Mouse (Mus musculus): ENCODE data around the gene Ltbp1. TPM values are rescaled to one million over a fixed set of nuclear protein-coding genes. Genes with fewer than 3 reads are reported as not detected.

Gene Ltbp1
- not detected for polyA plus RNA-seq (2017; shearing (Covaris generic))

DNA sequence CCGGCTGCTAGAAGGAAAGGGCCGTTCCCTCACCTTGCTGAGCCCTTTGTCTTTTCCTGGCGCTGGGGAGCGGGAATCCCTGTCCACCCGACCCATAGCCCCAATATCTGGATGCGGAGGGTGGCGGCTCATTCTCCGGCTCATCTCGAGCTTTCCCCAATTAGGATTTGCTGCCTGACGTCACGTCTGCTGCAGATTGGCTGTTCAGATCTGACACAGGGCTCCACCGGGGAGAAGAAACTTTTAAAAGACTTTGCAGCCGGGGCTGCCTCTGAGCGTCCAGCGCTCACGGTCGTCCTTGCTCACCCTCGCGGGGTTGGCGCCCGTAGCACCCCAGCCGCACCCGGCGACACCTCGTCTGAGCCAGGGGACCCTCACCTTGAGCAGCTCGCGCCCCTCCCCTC lies at the start of gene Ltbp1:
Ltbp1 (plus strand) TSS at position 288 of the 404 bp plus-strand sequence.
- no peak for ATAC-seq

DNA sequence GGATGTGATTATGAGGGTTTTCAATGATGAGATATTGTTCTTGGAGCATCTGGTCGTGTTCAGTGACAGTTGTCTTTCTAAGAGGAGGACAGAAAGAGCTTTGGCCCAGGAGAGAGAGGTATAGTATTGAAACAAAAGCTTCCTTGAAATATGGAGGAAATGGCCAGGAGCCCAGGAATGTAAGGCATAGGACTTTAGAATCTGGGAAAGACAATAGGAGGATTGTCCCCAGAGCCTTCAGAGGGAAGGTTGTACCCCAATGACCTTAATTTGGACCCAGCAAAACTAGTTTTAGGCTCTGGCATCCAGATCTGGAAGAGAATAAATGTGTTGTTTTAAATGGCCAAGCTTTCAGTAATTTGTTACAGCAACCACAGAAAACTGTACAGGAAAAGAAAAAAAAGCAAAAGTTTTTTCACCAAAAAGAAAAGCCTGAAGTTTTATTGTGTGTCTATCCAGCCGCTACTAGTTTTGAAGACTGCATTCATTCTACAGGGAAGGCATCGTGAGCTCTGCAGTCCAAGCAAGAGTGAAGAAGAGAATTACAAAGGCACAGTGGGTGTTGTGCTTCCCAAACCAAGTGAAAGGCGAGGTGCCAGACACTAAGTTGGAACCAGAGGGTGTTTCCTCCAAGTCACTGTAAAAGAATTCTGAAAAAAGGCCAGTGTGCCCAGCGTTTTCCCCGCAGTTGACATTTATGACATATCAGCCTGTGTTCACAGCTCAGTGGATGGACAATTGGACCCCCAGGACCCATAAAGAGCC lies 45.7 kb upstream of the Ltbp1 start:
- no peak for ATAC-seq

DNA sequence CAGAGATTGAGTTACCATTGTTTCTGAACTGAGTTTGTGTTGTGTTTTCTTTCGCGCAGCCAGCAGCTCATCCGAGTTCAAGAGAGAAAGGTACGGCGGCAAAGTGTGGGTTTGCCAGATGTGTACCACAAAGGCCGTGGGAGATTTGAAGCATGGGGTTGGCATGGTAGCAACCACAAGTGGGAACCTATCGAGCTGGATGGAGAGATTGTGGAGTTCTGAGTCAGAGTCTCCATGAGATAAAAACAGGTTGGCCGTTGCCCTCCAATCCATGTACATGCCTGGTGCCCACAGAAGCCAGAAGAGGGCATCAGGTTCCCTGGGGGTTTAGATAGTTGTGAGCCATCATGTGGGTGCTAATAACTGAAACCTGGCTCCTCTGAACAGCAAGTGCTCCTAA lies 42.1 kb upstream of the Ltbp1 start:
- ATAC-seq = no peak

DNA sequence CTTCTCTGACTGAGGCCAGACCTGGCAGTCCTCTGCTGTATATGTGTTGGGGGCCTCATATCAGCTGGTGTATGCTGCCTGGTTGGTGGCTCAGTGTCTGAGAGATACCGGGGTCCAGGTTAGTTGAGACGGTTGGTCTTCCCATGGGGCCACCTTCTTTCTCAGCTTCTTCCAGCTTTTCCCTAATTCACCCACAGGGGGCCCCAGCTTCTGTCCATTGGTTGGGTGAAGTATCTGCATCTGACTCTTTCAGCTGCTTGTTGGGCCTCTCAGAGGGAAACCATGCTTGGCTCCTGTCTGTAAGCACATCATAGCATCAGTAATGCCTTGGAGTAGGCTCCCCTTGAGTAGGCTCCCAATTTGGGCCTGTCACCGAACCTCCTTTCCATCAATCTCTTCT lies 41.5 kb upstream of the Ltbp1 start:
- ATAC-seq = no peak

DNA sequence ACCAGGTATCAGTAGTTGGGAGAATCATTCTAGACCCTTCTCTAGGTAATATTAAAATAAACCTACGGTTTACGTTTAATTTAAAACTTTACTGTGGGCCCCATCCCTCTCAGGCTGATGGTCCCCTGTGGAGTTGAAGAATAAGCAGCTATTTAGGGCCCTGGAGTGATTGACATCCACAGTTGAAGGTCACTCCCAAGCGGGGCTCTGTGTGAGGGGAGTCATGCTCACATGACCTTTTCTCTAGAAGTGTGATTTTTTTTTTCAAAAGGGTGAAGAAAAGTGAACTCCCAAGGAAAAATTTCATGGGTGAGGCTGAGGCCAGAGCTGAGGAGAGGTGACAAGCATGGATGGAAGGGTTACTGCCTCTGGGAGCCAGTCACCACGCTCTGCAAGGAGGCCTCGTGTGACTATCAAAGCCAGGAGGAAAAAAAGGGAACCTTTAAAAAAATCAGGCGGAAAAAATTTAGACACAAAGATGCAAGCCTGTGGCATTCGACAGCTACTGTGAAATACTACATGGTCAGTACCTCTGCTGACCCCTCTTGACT lies 38.0 kb upstream of the Ltbp1 start:
- ATAC-seq = no peak

DNA sequence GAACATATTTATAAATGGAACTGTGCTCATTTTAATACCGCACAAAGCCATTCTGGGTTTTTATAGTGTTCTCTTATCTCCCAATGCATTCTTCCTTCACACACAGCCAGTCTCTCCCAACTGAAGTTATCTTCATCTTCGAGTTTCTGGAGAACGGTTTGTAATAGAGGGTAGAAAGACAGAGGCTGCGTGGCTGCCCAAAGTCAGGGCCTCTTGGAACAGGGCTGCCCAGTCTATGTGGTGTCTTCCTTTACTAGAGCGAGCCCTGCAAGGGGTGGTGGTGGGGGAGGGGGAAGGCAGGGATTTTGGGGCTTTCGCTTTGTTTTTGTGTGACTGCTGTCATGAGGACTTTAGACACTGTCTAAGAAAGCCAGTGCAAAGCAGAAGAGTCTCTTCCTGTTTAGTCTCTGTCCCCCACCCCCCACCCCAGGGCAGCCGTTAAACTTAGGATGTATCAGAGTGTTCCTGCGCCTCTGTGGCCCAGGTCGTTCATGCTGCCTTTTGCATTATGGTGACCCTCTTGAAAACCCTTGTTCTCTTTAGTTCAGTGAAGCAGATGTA lies 37.1 kb upstream of the Ltbp1 start:
- no peak for ATAC-seq

DNA sequence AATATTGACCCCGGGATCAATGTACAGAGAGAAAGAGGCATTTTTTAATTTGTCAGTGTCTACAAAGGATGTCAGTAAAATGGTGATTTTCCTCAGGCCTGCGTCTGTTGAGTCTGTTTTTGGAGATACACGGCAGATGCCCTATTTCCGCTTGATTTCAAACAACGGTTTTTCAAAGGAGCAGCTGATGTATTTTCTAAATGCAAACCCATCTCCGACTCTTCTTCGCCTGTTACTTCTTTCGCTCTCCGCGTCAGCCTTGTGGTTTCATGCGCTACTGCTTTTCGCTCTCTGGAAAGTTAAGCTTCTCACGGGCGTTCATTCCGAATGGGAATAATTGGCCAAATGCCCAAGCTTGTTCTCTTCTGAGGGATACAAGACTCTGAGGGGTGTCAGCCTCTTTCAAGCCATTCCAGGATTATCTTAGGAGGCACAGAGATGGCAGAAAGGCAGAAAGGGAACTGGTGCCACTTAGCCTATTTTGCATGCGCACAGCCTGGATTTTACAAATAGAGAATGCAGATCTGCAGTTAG lies 36.6 kb upstream of the Ltbp1 start:
- ATAC-seq = no peak

DNA sequence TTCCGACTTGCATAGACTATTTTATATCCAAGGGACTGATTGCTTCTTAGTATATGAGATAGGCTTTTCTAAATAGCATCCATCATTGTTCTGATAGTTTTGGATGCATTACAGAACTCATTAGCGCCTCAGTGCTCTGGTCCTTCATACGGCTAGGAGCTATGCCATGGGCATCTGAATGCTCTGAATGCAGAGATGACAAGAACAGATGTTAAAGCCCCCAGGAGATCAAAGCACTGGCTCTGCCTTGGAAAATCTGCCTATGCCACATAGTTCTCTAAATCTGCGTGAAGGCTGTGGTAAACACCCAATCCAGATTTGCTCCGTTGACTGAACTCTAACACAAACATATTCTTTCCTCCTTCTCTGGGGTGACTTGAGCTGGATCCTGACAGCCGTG lies 30.2 kb upstream of the Ltbp1 start:
- no peak for ATAC-seq

DNA sequence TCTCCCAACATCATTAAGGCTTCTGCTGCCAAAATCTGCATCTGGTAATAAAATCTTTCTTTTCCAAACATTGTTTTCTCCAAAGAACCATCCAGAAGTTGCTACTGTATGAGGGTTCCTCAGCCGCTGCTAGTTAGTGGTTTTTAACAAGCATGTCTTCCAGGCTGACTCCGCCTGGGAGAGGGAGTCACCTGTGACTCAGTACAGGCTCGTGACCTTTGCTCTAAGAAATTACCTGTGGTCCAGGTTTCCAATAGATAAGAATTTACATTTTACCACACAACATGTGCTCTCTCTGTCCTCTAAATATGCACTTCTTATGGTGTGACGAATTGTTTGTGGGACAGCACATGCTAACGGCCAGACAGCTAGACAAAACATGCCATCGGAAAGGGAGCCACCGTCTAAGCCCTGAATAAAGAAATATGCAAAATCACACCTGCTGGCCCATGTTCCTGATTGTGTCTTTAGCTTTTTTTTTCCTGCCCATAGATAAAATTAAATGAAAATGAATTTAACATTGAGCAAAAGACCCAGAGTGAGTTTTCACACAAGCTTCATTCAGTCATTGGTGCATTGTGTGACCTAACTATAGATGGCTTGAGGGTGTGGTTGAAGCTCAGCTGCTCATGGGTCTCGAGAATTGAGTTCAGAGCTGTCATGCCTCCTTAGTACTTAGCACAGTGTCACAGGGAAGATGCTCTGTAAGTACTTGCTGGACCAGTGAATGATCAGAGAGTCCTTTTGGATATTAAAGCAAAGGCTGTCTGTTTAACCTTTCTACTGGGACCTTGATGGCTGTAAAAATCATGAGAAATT lies 29.0 kb upstream of the Ltbp1 start:
- ATAC-seq = no peak

DNA sequence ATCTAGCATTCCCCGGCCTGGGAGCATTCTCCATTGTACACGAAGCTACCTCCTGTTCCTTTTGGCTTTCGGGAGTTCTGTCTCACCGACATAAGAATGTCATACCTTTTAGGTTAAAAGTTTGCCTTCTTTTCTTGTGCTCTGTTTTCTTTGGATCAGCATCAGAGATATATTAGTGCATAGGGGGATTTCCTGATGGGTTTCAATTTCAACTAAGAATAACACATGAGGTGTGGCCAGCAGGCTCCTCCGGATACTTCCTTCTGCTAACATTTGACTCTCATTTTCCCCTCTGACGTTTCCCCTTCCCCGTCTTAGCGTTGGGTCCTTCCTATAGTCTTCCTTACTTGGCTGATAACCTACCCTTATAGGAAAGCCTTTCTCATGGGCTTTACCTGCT lies 25.6 kb upstream of the Ltbp1 start:
- ATAC-seq = no peak

DNA sequence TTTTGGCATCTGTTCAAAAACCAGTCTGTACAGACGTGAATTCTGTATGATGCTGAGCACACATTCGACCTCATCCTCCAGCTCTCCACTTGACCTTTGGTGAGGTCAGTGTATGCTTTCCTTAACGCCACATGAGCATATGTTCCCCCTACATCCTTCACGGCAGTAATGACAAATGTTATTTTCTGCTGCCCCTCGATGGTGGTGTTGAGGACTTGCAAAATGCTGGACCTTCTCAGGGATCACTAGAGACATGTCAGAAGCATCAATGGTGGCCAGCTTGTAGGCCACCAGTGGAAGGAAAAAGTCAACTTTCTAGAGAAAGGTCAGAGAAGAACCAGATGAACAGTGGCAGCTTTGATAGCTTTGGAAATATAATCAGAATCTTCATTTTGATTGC lies 23.7 kb upstream of the Ltbp1 start:
- no peak for ATAC-seq

DNA sequence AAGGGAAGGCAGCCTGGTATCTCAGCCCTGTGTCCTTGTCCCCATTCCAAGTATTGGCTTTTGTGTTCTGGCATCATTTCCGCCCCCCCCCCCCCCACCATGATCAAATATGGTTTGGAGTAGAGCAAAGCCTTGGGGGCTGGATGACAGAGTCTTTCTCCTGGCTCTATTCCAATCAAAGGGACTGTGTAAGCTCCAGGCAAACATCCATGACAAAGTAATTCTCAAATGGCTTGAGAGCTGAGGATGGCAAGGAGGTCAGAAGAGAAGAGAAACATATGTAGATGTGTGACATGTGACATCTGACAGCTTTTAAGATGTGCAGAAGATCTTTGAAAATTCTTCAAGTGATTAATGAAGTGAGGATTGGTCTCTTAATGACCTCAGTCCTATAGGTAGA lies 22.5 kb upstream of the Ltbp1 start:
- ATAC-seq = no peak

DNA sequence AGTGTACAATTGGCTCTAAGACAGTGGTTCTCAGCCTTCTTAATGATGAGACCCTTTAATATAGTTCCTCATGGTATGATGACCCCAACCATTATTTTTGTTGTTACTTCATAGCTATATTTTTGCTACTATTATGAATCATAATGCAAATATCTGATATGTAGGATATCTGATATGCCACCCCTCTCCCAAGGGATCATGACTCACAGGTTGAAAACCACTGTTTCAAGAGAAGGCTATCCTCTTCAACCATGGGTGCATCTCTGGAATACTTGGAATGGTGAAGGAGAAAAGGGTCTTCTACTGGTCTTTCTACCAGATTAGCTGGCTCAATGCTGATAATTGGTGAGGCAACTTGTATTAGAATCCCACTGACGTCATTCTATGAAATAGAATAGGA lies 21.3 kb upstream of the Ltbp1 start:
- ATAC-seq = no peak

DNA sequence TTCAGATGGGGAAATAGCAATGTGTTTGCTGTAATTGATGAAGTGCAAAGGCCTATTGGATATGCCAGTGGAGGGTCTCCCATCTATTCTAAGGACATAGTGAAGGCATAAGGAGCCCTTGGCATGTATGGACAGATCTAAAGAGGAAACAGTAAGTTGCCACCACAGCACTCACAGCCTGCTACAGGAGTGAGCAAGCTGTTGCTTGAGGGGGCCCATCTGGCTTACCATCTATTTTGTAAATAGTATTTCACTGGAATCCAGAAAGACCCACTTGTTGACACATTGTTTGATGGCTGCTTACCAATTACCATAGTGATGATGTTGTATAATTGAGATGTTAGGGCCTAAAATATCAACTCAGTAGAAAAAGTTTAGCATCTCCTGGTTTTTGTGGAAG lies 20.7 kb upstream of the Ltbp1 start:
- ATAC-seq = no peak

DNA sequence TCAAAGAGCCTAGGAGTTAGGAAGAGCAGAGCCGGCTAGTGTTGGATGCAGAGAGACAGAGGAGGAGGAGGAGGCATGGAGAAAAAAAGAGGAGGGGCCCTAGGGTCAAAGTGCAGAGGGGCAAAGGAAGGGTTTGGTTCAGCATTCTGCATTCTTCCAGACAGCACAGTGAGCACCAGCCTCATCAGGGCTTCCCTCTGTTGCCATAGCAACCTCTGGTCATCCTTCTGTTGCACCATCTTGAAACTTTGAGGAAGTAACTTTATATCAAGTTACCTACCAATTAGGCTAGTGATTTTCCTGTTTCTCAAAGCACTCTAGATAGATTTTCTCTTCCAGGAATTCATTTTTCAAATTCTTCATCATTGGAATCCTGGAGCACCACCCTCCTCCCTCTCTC lies 18.3 kb upstream of the Ltbp1 start:
- no peak for ATAC-seq

DNA sequence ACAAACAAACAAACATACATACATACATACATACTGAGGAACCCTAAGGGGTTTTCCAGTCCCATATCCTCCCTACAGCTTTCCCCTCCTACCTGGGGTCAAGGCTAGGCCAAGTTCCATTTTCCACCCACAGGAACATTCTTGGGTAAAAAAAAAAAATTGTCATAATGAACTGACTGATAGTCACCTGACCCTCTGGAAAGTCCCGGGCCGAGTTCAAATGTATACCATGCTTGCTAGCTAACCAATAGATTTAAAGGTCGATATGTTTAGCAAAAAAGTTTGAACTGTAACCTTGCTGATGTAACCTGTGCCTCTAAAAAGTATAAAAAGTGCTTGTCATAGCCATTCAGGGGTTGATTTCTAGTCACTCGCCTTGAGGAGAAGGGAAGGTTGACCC lies 15.7 kb upstream of the Ltbp1 start:
- no peak for ATAC-seq

DNA sequence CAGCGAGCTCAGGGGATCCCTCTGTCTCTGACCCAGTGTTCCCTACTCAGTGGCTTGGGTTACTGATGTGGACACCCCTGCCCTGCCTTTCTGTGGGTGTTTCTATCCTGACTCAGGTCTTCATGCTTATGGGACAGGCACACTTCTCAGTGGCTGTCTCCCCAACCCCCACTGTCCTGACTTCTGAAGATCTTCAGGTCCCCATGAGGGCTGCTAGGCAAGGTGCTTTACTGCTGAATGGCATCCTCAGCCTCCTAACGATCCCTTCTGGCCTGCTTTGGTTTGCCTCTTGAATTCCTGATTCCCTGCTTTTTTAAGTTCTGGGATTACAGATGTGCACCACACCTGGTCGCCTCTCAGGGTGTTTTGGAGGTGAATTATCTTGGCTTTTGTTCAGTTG lies 14.8 kb upstream of the Ltbp1 start:
- no peak for ATAC-seq

DNA sequence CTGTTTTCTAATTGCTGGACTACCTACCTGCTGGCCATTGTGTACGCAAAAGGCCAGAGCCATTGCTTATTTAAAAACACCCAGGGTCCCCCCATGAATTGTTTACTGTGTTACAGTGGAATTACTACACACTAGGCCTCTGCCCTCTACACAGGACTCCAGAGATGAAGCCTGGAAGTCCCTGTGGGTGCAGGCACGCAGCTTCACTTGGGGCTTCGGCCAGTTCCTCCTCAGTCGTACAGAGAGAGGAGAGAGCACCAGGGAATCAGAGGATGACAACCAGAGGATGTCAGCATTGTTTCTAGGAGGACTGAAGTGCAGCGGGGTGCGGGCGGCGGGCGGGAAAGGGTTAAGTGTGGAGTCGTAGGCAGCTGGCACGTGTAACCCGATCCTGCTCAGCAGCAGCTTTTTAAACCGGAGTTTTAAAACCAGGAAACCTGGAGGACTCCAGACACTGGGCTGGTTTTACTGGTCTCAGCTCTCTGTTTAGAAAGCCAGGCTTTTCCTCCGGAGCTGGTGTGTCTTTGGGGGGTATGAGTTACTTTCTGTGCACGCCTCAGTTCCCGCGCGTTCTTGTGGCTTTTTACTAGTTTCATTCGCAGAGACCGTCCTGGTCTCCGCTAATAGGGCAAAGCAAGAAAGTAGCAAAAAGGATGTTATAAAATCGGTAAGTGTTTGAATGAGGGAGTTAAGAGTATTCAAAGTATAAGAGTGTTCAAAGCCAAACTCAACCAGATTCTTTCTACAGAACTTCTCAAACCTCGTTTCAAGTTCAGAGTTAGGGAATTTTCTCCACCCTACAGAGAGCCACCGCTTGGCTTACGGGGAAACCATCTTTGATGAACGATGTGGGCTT lies 11.4 kb upstream of the Ltbp1 start:
- ATAC-seq = no peak

DNA sequence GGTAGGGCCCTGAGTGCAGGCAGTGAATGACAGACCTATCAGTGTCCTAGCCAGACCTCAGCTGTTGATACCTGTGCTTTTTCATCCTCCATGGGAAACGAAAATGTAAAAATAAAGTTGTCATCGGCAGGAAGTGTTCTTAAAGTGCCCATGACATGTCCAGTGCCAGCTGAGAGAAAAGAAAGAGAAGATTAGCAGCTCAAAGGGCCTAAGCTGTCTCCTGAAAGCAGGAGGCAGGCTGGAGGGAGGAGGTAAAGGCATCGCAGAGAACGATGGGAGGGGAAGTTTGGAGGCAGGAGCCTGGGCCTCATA lies 10.8 kb upstream of the Ltbp1 start:
- no peak for ATAC-seq

DNA sequence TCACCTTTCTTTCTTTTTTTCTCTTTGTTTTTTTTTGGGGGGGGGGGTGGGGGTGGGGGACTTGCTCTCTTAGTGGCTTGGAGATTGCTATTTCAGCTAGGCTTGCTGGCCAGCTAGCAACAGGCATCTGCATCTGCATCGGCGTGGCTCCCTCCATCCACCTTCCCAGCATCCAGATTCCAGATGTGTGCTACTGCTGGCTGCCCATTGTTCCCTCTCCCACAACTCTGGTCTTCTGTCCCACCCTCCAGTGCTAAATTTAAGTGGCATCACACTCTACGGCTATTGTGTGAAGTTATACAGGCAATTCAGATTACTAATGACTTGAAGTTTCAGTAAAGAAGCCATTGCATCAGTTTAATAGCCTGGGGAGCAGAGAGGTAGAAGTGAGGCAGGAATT lies 10.1 kb upstream of the Ltbp1 start:
- no peak for ATAC-seq

DNA sequence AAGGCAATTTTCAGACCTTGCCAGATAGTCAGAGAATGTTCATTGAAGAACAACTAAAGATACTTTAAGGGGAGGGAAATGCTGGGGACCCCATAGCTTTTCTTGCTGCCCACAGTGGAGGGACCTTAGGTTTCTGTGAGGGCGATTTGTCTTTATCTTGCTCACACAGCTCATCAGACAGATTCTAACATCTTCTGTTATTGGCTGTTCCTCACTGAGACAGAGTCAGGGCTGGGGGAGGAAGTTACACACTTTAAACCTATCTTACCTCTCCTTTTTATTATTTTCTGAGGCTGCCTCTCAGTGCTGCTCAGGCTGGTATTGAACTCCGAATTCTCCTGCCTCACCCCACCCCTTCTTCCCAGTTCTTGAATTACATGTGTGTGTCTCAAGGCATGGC lies 5.3 kb upstream of the Ltbp1 start:
- ATAC-seq = no peak

DNA sequence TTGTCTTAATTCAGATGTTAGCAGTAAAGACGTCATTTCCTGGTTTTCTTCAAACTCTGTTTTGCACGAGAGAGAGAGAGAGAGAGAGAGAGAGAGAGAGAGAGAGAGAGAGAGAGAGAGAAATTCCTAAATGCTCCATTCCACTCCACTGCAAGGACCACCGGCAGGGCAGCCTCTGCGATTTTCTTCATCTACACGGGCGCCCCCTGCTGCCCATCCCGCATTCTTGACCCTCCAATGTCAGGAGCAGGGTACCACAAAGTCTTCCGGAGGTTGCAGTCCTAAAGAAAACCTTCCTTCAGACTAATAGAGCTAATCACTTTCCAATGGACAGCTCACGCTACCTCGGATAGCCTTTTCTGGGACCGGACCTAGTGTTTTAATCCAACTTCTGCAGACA lies 548 bp upstream of the Ltbp1 start:
- no peak for ATAC-seq

Data from inflammation-experienced regulatory T-cells, adult 6 months (primary cell).